Mouse (Mus musculus) stomach, postnatal 0 days (tissue): ENCODE measurements around the gene Ldlrad2. TPM values are rescaled to one million over a fixed set of nuclear protein-coding genes. Genes with fewer than 3 reads are reported as not detected.

Experiments used
- ATAC-seq: fragments of 200-750 bp; cut with Nextera tagmentation; 2 replicates; pipeline ENCODE4 v1.8.0; 2017; ENCODE audit not compliant: low FRiP score, low TSS enrichment
- DNase-seq: peaks from one replicate; pipeline ENCODE4 v3.0.0-alpha.2; 2016; ENCODE audit warnings: low spot score
- H3K27ac ChIP-seq: fragments of 300-500 bp; sonication (generic); replicated peaks from 2 replicates; pipeline ENCODE4 v1.5.1; 2014; ENCODE audit warnings: mild to moderate bottlenecking, control low read depth
- H3K27me3 ChIP-seq: fragments of 300-500 bp; sonication (generic); 2 replicates; pipeline ENCODE4 v1.6.1; 2014; ENCODE audit warnings: low read length; ENCODE audit not compliant: control insufficient read depth, insufficient read depth
- H3K36me3 ChIP-seq: fragments of 300-500 bp; sonication (generic); 2 replicates; pipeline ENCODE4 v1.6.1; 2014; ENCODE audit warnings: low read length, mixed read lengths; ENCODE audit not compliant: control insufficient read depth, insufficient read depth
- H3K4me1 ChIP-seq: fragments of 300-500 bp; sonication (generic); replicated peaks from 2 replicates; pipeline ENCODE4 v1.6.1; 2014; ENCODE audit warnings: antibody characterized with exemption; ENCODE audit not compliant: control insufficient read depth, insufficient read depth
- H3K4me2 ChIP-seq: fragments of 300-500 bp; sonication (generic); replicated peaks from 2 replicates; pipeline ENCODE4 v1.6.1; 2014; ENCODE audit warnings: low read depth, mild to moderate bottlenecking, control low read depth, moderate library complexity
- H3K4me3 ChIP-seq: fragments of 300-500 bp; sonication (generic); 2 replicates; pipeline ENCODE4 v1.5.1; 2014; ENCODE audit warnings: low read depth, low read length, control low read depth
- H3K9ac ChIP-seq: fragments of 300-500 bp; sonication (generic); 2 replicates; pipeline ENCODE4 v1.6.1; 2014; ENCODE audit warnings: mild to moderate bottlenecking, low read length, control low read depth, mixed read lengths
- H3K9me3 ChIP-seq: fragments of 300-500 bp; sonication (generic); 2 replicates; pipeline ENCODE4 v1.6.1; 2016; ENCODE audit warnings: low read length; ENCODE audit not compliant: control insufficient read depth
- CTCF ChIP-seq: IDR thresholded peaks from 2 replicates; pipeline ENCODE4 v1.5.1; 2016; ENCODE audit warnings: antibody characterized with exemption, low read depth, mild to moderate bottlenecking, moderate library complexity
- EP300 ChIP-seq: optimal IDR thresholded peaks from 2 replicates; pipeline ENCODE3; 2016; ENCODE audit warnings: antibody characterized with exemption
- WGBS: fragments of 180-500 bp; shearing (Covaris S2); extraction: QIAGEN DNeasy Blood & Tissue Kit; methylation state at CpG from one replicate; pipeline ENCODE4 v1.1.7; 2014; 5-methylcytosine and 5-hydroxymethylcytosine counted together
- polyA plus RNA-seq: library from polyadenylated mRNA; unstranded; fragments of >200 nt; fragmentation: Nextera tagmentation; extraction: Ambion mirVana; gene quantifications from 2 replicates; pipeline ENCODE4 v1.2.1, GENCODE M21; 2015

Ldlrad2 gene
- not detected in 2 replicates for polyA plus RNA-seq

DNA sequence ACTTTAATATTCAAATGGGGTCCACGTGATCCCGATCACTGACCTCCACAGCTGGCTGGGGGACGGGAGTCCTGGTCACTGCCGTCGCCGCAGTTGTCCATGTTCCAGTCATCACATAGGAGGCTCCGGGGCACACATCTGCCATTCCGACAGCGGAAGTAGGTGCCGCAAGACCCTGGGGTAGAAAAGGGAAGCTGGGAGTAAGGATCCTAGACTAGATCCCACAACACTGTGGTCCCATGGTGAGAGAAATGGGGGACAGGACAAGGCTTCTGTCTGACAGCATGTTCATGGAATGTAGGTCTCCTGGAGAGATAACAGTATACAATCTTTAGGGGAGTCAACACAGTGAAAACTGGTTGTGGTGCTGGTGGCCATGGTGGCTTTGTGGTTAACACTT is at the start of gene Ldlrad2:
TSS of gene Ldlrad2 (minus strand) at position 101 of the 400 bp plus-strand sequence.
- no peaks in the 10 kb centered on the region; the same call in 1 of the 2 replicates for H3K27me3 ChIP-seq
- H3K9ac ChIP-seq: no peak within 1 kb of the TSS
- no peak for TF ChIP-seq EP300
- no peak for TF ChIP-seq CTCF
- no peak within 1 kb of the TSS for H3K27ac ChIP-seq
- 85% methylated on average over 10 of the region's 10 CpGs for WGBS
- peaks cover 4% of the 10 kb centered on the region for H3K36me3 ChIP-seq
- H3K4me3 ChIP-seq: no peak within 1 kb of the TSS
- ATAC-seq (no peak), DNase-seq (no peak)
- H3K9me3 ChIP-seq: no peaks in the 10 kb centered on the region
- H3K4me2 ChIP-seq: no peak within 1 kb of the TSS
- no peaks in the 10 kb centered on the region for H3K4me1 ChIP-seq

DNA sequence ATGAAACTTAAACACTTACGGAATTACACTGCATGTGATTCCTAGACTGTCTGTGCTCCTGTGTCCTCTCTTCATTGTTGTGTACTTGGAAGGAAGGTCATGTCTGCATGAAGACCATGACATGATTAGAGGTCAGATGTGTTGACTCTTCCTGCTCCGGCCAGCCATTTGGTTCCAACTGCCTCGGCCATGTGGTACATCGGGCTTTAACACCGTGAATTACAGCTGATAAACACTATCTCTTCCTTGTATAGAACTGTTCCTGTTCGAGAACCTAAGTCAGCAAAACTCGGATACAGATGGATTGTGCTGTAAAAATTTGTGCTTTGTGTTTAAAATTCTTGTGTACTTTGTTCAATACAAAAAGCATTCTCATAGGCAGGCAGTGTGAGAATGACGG is 48.5 kb upstream of the Ldlrad2 start:
- no peaks in the 10 kb centered on the region for H3K4me1 ChIP-seq
- no peak for ATAC-seq
- H3K36me3 ChIP-seq: peaks cover 34% of the 10 kb centered on the region
- TF ChIP-seq EP300 (no peak), CTCF (no peak)
- no peak overlapping the region for H3K4me3 ChIP-seq
- H3K27me3 ChIP-seq: no peaks in the 10 kb centered on the region
- WGBS: 92% methylated on average over 8 of the region's 8 CpGs
- no peak overlapping the region for H3K9ac ChIP-seq
- H3K27ac ChIP-seq: no peak overlapping the region
- no peak for DNase-seq
- no peak overlapping the region for H3K4me2 ChIP-seq
- no peaks in the 10 kb centered on the region for H3K9me3 ChIP-seq

DNA sequence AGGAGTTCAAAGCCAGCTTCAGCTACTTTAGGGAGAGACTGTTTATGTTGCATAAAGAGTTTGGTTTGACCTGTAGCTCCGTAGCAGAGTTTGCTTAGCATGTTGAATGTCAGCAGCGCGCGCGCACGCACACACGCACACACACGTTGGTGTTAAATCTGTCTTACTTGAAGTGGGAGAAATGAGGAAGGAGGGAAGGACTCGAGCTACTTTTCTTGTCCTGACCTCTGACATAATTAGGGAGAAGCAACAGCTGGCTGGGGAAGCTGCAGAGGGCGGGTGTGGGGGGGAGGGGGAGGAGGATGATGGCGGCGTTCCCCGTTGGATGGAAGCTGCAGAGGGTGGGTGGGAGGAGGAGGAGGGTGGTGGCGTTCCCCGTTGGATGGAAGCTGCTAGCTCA is 35.9 kb upstream of the Ldlrad2 start:
- no peak overlapping the region for H3K4me2 ChIP-seq
- TF ChIP-seq CTCF (no peak), EP300 (no peak)
- ATAC-seq (no peak), DNase-seq (no peak)
- 50% methylated on average over 15 of the region's 15 CpGs for WGBS
- no peaks in the 10 kb centered on the region for H3K9me3 ChIP-seq
- no peak overlapping the region for H3K4me3 ChIP-seq
- no peaks in the 10 kb centered on the region for H3K27me3 ChIP-seq
- no peak overlapping the region for H3K27ac ChIP-seq
- H3K4me1 ChIP-seq: no peaks in the 10 kb centered on the region
- no peak overlapping the region for H3K9ac ChIP-seq
- H3K36me3 ChIP-seq: peaks cover 45% of the 10 kb centered on the region

DNA sequence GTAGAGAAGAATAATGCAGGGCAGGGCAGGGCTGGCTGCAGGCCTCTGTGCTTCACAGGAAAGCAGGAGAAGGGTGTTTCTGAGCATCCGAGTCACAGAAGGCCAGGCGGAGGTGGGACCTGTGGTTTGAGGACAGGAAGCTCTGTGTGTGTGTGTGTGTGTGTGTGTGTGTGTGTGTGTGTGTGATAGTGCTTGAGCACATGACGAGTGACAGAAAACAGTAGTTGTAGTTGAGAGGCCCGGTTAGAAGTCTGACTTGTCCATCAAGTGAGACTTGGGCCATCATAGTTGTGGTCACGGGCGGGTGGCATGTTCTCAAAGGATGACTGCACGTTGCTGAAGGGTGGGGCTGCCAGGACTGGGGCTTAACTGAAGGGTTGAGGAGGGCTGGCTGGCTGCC is 35.3 kb upstream of the Ldlrad2 start:
- H3K36me3 ChIP-seq: peaks cover 44% of the 10 kb centered on the region

DNA sequence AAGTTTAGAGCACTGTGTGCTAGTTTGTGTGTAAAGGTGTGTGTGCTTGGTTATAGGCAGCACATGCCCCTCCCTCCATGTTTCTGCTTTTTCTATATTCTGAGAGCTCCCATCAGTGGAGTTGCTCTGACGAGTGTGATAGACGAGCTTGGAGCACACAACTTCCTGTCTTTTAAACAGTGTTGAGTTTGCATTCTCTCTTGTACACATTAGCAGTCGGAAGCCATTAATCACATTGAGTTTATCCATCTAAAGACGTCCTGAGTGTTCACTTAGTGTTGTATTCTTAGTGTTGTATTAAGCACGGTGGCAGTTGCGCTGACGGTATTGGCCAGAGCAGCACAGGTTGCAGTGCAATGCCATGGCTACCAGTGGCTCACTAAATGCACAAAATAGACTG is 34.9 kb upstream of the Ldlrad2 start:
- DNase-seq (no peak), ATAC-seq (no peak)
- TF ChIP-seq EP300: no peak
- no peak for TF ChIP-seq CTCF
- no peaks in the 10 kb centered on the region for H3K4me1 ChIP-seq
- no peaks in the 10 kb centered on the region for H3K27me3 ChIP-seq
- no peak overlapping the region for H3K9ac ChIP-seq
- no peaks in the 10 kb centered on the region for H3K9me3 ChIP-seq
- no peak overlapping the region for H3K4me2 ChIP-seq
- H3K4me3 ChIP-seq: no peak overlapping the region
- no peak overlapping the region for H3K27ac ChIP-seq
- 35% methylated on average over 7 of the region's 7 CpGs for WGBS
- peaks cover 43% of the 10 kb centered on the region for H3K36me3 ChIP-seq

More for the DNA sequence above, 35.3 kb upstream of the Ldlrad2 start:
- no peak for DNase-seq
- ATAC-seq: 0 out of 2 replicates have a peak, but pooled peaks have one; percentile 15
- no peak overlapping the region for H3K4me2 ChIP-seq
- H3K9me3 ChIP-seq: no peaks in the 10 kb centered on the region
- no peak overlapping the region for H3K27ac ChIP-seq
- 44% methylated on average over 7 of the region's 7 CpGs for WGBS
- H3K4me3 ChIP-seq: no peak overlapping the region
- no peaks in the 10 kb centered on the region for H3K27me3 ChIP-seq
- no peaks in the 10 kb centered on the region for H3K4me1 ChIP-seq
- TF ChIP-seq CTCF (no peak), EP300 (no peak)
- H3K9ac ChIP-seq: no peak overlapping the region

DNA sequence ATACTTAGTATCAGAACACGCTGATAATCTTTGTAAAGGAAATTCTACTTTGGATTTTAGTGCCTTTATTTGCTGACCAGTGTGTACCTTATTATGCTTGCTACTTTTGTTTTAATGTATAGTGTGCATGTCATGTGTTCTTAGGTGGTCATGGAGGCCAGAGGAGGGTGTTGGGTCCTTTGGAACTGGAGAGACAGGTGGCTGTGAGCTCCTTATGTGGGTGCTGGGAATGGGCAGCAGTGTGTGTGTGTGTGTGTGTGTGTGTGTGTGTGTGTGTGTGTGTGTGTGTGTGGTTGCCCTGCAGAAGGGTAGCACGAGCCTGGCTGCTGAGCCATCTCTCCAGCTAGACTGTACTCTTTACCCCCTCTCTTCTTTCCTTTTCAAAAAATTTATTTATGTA is 32.7 kb upstream of the Ldlrad2 start:
- H3K36me3 ChIP-seq: peaks cover 29% of the 10 kb centered on the region
- no peak for DNase-seq
- H3K27me3 ChIP-seq: no peaks in the 10 kb centered on the region
- WGBS: 85% methylated on average over 2 of the region's 2 CpGs
- no peak for TF ChIP-seq EP300
- no peak for ATAC-seq
- no peak overlapping the region for H3K27ac ChIP-seq
- H3K4me3 ChIP-seq: no peak overlapping the region
- no peak overlapping the region for H3K4me2 ChIP-seq
- no peak overlapping the region for H3K9ac ChIP-seq
- H3K4me1 ChIP-seq: no peaks in the 10 kb centered on the region
- no peaks in the 10 kb centered on the region for H3K9me3 ChIP-seq
